ENCODE assay signal across 22 mouse cellular contexts in the genomic region with DNA sequence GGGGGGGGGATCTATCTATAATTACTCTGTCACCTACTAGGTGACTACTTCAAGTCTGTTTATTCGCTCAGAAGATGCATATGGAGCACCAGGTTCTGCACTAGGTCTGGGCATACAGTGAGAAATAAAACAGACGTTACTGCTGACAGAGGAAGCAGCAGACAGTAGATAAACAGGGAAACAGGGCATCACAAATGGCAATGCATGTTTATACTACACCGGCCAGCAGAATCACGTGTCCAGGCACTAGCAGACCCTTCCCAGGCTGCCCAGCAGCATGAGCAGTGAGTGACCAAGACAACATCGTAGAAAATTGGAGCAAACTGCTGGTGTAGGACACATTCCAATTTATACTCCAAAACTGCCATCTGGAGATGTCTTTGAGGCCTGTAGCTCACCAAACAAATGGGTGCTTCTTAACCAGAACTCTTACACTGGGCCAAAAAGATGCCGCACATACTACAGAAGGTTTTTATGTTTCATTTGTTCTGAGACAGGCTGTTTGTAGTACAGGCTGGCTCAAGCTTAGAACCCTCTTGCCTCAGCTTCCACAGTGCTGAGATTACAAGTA. TPM values are rescaled to one million over a fixed set of nuclear protein-coding genes. Genes with fewer than 3 reads are reported as not detected.
DNase-seq lines count a peak whose midpoint lies in the region; ATAC-seq and TF ChIP-seq lines count a peak whose summit lies in the region.
"Had no signal": no experiment of that assay in that cellular context is flagged by ENCODE, and none has a peak within 500 bp of the region (broad histone marks: within the 10 kb centered on the region; RNA-seq: fewer than 3 reads in every experiment).

No protein-coding gene starts in this region.

- H3K27ac ChIP-seq in forebrain, postnatal 0 days (ENCODE audit: low read depth, low read length), result no peak overlapping the region
- no peak overlapping the region for H3K27ac ChIP-seq in forebrain, embryonic 16.5 days (ENCODE audit: low read length)
- H3K27ac ChIP-seq in lung, embryonic 16.5 days (ENCODE audit: low read length), result no peak overlapping the region
- no peak overlapping the region for H3K27ac ChIP-seq in lung, postnatal 0 days (ENCODE audit: low read length)
- H3K27ac ChIP-seq: embryonic facial prominence, embryonic 10.5 days; forebrain, embryonic 13.5 days; hindbrain, embryonic 12.5 days had no signal

- H3K9ac ChIP-seq in forebrain, postnatal 0 days, result no peak overlapping the region
- H3K9ac ChIP-seq in forebrain, embryonic 16.5 days (replicated peaks; ENCODE audit: low read depth, low read length), result no peak overlapping the region
- no peak overlapping the region for H3K9ac ChIP-seq in lung, embryonic 16.5 days (ENCODE audit: low read length)
- H3K9ac ChIP-seq in lung, postnatal 0 days (replicated peaks; ENCODE audit: low read depth), result no peak overlapping the region
- H3K9ac ChIP-seq: forebrain, embryonic 13.5 days; hindbrain, embryonic 12.5 days had no signal

- H3K9me3 ChIP-seq in forebrain, postnatal 0 days (ENCODE audit: low read length), result no peaks in the 10 kb centered on the region
- H3K9me3 ChIP-seq in forebrain, embryonic 16.5 days (ENCODE audit: control insufficient read depth, low read length), result no peaks in the 10 kb centered on the region
- H3K9me3 ChIP-seq in lung, embryonic 16.5 days (ENCODE audit: control insufficient read depth, low read length), result no peaks in the 10 kb centered on the region
- H3K9me3 ChIP-seq in lung, postnatal 0 days (ENCODE audit: low read length), result no peaks in the 10 kb centered on the region
- H3K9me3 ChIP-seq: embryonic facial prominence, embryonic 10.5 days; forebrain, embryonic 13.5 days; G1E; hindbrain, embryonic 12.5 days had no signal

- TF ChIP-seq CTCF in forebrain, postnatal 0 days (IDR thresholded peaks at IDR 0.05; ENCODE audit: low read depth), result no peak
- TF ChIP-seq CTCF in lung, postnatal 0 days (IDR thresholded peaks at IDR 0.05), result no peak

- H3K36me3 ChIP-seq in forebrain, postnatal 0 days (ENCODE audit: insufficient read depth), result no peaks in the 10 kb centered on the region
- no peaks in the 10 kb centered on the region for H3K36me3 ChIP-seq in forebrain, embryonic 16.5 days (ENCODE audit: control insufficient read depth, insufficient read depth)
- no peaks in the 10 kb centered on the region for H3K36me3 ChIP-seq in lung, embryonic 16.5 days (ENCODE audit: control insufficient read depth, insufficient read depth, low read length)
- H3K36me3 ChIP-seq in lung, postnatal 0 days (ENCODE audit: insufficient read depth, low read length), result no peaks in the 10 kb centered on the region
- H3K36me3 ChIP-seq: embryonic facial prominence, embryonic 10.5 days; G1E; hindbrain, embryonic 12.5 days had no signal

- H3K4me3 ChIP-seq in forebrain, postnatal 0 days (ENCODE audit: low read depth, low read length), result no peak overlapping the region
- no peak overlapping the region for H3K4me3 ChIP-seq in forebrain, embryonic 16.5 days (replicated peaks; ENCODE audit: low read length)
- no peak overlapping the region for H3K4me3 ChIP-seq in lung, embryonic 16.5 days (ENCODE audit: low read length)
- H3K4me3 ChIP-seq in lung, postnatal 0 days (ENCODE audit: low read depth, low read length), result no peak overlapping the region
- H3K4me3 ChIP-seq: embryonic facial prominence, embryonic 10.5 days; forebrain, embryonic 13.5 days; hindbrain, embryonic 12.5 days had no signal

- WGBS in forebrain, postnatal 0 days, result 71% methylated on average over 6 of the region's 6 CpGs
- WGBS in forebrain, embryonic 16.5 days, result 83% methylated on average over 6 of the region's 6 CpGs
- WGBS in lung, embryonic 16.5 days, result 58% methylated on average over 6 of the region's 6 CpGs
- 46% methylated on average over 6 of the region's 6 CpGs for WGBS in lung, postnatal 0 days

- H3K4me1 ChIP-seq in forebrain, postnatal 0 days (ENCODE audit: insufficient read depth), result no peaks in the 10 kb centered on the region
- no peaks in the 10 kb centered on the region for H3K4me1 ChIP-seq in forebrain, embryonic 16.5 days (replicated peaks; ENCODE audit: control insufficient read depth, insufficient read depth, low read length)
- no peaks in the 10 kb centered on the region for H3K4me1 ChIP-seq in lung, embryonic 16.5 days (replicated peaks; ENCODE audit: control insufficient read depth, insufficient read depth, low read length)
- no peaks in the 10 kb centered on the region for H3K4me1 ChIP-seq in lung, postnatal 0 days (ENCODE audit: insufficient read depth, low read depth, low read length)
- H3K4me1 ChIP-seq: embryonic facial prominence, embryonic 10.5 days; forebrain, embryonic 13.5 days; hindbrain, embryonic 12.5 days had no signal

- DNase-seq in cerebellum, postnatal 14 days, result no peak
- DNase-seq in forebrain, postnatal 0 days, result no peak
- no peak for DNase-seq in lung, postnatal 0 days (ENCODE audit: low spot score)
- peak; percentile 77 for DNase-seq in brain, adult 2 months (ENCODE audit: low read depth, low spot score)
- DNase-seq in adrenal gland, postnatal 10 days, result no peak
- DNase-seq: adrenal gland, adult 8-10 months; B cell, adult 2 months; gastrocnemius, postnatal 25 days; heart, postnatal 10 days; heart, postnatal 4 days had no signal

- TF ChIP-seq EP300 in lung, postnatal 0 days (IDR thresholded peaks at IDR 0.05), result no peak

- no peaks in the 10 kb centered on the region for H3K27me3 ChIP-seq in forebrain, postnatal 0 days (ENCODE audit: insufficient read depth, low read length)
- no peaks in the 10 kb centered on the region for H3K27me3 ChIP-seq in forebrain, embryonic 16.5 days (replicated peaks; ENCODE audit: control insufficient read depth, insufficient read depth, low read length)
- H3K27me3 ChIP-seq in lung, embryonic 16.5 days (ENCODE audit: control insufficient read depth, insufficient read depth, low read depth, low read length), result no peaks in the 10 kb centered on the region
- no peaks in the 10 kb centered on the region for H3K27me3 ChIP-seq in lung, postnatal 0 days (replicated peaks; ENCODE audit: insufficient read depth, low read length)
- H3K27me3 ChIP-seq: forebrain, embryonic 13.5 days; hindbrain, embryonic 12.5 days had no signal

- H3K4me2 ChIP-seq in forebrain, postnatal 0 days (ENCODE audit: low read depth), result no peak overlapping the region
- H3K4me2 ChIP-seq in forebrain, embryonic 16.5 days (ENCODE audit: low read length), result no peak overlapping the region
- no peak overlapping the region for H3K4me2 ChIP-seq in lung, embryonic 16.5 days (ENCODE audit: low read depth, low read length)
- H3K4me2 ChIP-seq in lung, postnatal 0 days (replicated peaks; ENCODE audit: low read depth, low read length), result no peak overlapping the region
- H3K4me2 ChIP-seq: forebrain, embryonic 13.5 days; hindbrain, embryonic 12.5 days had no signal

- ATAC-seq in cerebellum, adult (ENCODE audit: insufficient number of reproducible peaks, low FRiP score, low TSS enrichment), result peak; percentile 69
- peak; percentile 58 for ATAC-seq in forebrain, postnatal 0 days
- no peak for ATAC-seq in forebrain, embryonic 16.5 days
- peak; percentile 28; the same call in 1 of the 2 replicates for ATAC-seq in lung, embryonic 16.5 days (ENCODE audit: low read depth)
- ATAC-seq in lung, postnatal 0 days, result no peak
- ATAC-seq: CD4-positive, CD25-positive, alpha-beta regulatory T cell, adult 4 months; forebrain, embryonic 13.5 days; hindbrain, embryonic 16.5 days; inflammation-experienced regulatory T-cells, adult 6 months; intestine, postnatal 0 days had no signal

RNA-seq across cellular contexts. Expression of a gene that starts 41.7 kb away (rescaled TPM):
- total RNA-seq in forebrain, postnatal 0 days (2014; rRNA removed), result 15.4 and 16.1 TPM in 2 replicates
- 3.2 and 4.6 TPM in 2 replicates for polyA plus RNA-seq in forebrain, postnatal 0 days (2015; fragmentation: Nextera tagmentation; extraction: Ambion mirVana)
- 4.6 and 5.3 TPM in 2 replicates for polyA plus RNA-seq in forebrain, embryonic 16.5 days (2015; fragmentation: Nextera tagmentation; extraction: Ambion mirVana)
- polyA plus RNA-seq in lung, embryonic 16.5 days (2015; fragmentation: Nextera tagmentation; extraction: Ambion mirVana), result 4.8 and 5.8 TPM in 2 replicates
- 4.8 and 5.1 TPM in 2 replicates for polyA plus RNA-seq in lung, postnatal 0 days (2015; fragmentation: Nextera tagmentation; extraction: Ambion mirVana)
- 10 to 100 TPM in 1 of 2 experiments, 1 to 10 TPM in 1; 8.9 to 13.0 TPM for total RNA-seq in adrenal gland, postnatal 10 days (2021)
- total RNA-seq: granulocyte monocyte progenitor cell, adult 5-6 weeks had no signal
- polyA plus RNA-seq: CD4-positive, CD25-positive, alpha-beta regulatory T cell, adult 4 months; G1E had no signal

Comparison
In these comparisons a context has a peak if more than half of its experiments do, and no peak if none do; other contexts are left out.
1. ATAC-seq: peak in cerebellum, adult (single experiment), forebrain, postnatal 0 days (single experiment) and lung, embryonic 16.5 days (single experiment); none in forebrain, embryonic 16.5 days (single experiment) and lung, postnatal 0 days (single experiment).